Mouse (Mus musculus): ENCODE data around the gene Gm14744. TPM values are rescaled to one million over a fixed set of nuclear protein-coding genes. Genes with fewer than 3 reads are reported as not detected.
"Not testable (repeated sequence)": the region's sequence is repeated elsewhere in the genome, so short reads cannot be mapped to it uniquely, and the experiment has no call there.

Gm14744 gene
- not detected in 2 replicates for polyA plus RNA-seq (2015; fragmentation: Nextera tagmentation; extraction: Ambion mirVana)

DNA sequence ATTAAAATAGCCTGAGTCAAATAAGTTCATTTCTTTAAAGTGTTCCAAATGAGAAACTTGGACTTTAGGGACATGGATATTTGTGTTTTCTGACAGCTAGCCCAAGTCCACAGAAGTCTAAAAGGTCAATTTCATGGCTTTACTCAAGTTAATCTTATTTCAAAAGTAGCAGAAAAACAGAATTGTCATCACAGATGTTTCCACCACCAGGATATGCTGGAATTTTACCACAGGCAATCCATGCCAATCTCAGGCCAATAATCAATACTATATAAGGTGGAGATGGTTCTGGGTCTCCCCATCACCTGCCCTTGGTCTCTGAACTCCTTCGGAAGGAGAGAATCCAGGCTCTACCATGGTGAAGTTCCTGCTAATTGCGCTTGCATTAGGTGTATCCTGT lies at the start of gene Gm14744:
Gene Gm14744, plus strand, starts transcription at position 301 of the 400 bp plus-strand sequence.
- not testable (repeated sequence) for H3K4me3 ChIP-seq; H3K9me3 ChIP-seq; H3K4me2 ChIP-seq; H3K27ac ChIP-seq; ATAC-seq (replicated peaks); H3K4me1 ChIP-seq; H3K36me3 ChIP-seq (replicated peaks); H3K27me3 ChIP-seq (replicated peaks); H3K9ac ChIP-seq
- 87% methylated on average over 2 of the region's 2 CpGs for WGBS

DNA sequence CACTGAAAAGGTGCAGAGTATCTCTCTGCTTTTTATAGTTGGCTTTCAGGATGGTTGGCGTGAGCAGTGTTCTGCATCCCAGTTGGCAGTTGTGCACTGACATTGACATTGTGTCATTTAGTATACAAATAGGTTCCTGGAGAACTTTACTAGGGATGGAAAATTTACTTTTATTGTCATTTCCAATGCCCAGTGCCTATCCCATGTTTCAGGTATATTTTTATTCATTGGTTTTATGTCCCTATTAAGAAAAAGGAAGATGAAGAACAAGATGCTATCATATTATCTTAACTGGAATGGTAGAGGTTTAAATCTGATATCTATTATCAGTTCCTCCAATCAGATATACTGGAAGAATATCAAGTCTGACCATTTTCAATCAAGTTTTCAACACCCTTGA lies 11.0 kb upstream of the Gm14744 start, which contains the start of gene Pbsn:
Gene Pbsn, minus strand, starts transcription at position 101 of the 400 bp plus-strand sequence.
- Histone ChIP-seq H3K27me3 (replicated peaks) (no peaks in the 10 kb centered on the region), H3K4me3 (no peak within 1 kb of the TSS), H3K4me2 (no peak within 1 kb of the TSS), H3K4me1 (no peaks in the 10 kb centered on the region), H3K36me3 (replicated peaks) (no peaks in the 10 kb centered on the region), H3K9me3 (no peaks in the 10 kb centered on the region), H3K9ac (no peak within 1 kb of the TSS), H3K27ac (no peak within 1 kb of the TSS)
- WGBS = 83% methylated on average over 1 of the region's 1 CpGs
- ATAC-seq (replicated peaks) = no peak

DNA sequence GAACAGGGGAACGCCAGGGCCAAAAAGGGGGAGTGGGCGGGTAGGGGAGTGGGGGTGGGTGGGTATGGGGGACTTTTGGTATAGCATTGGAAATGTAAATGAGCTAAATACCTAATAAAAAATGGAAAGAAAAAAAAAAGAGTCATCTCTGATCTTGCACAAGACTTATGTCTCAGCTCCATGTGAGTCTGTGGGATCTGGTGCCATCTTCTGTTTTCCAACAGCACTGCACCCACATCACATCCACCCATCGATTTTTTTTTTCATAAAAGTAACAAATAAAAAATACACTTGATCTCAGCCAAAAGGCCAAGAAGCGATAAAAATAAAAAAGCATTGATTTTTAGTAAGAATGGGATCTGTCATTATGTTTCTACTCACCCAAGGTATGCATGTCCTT lies 15.5 kb downstream of the Gm14744 start:
- H3K4me2 ChIP-seq; H3K27ac ChIP-seq; H3K27me3 ChIP-seq (replicated peaks); H3K4me1 ChIP-seq; H3K36me3 ChIP-seq (replicated peaks); ATAC-seq (replicated peaks); H3K9me3 ChIP-seq; H3K9ac ChIP-seq; H3K4me3 ChIP-seq: not testable (repeated sequence)
- 49% methylated on average over 2 of the region's 4 CpGs for WGBS

Other genes with a start within 250 kb of the Gm14744 start
- 26.1 and 27.0 TPM in 2 replicates for gene Prkx, start 68.5 kb upstream of the Gm14744 start, polyA plus RNA-seq (2015; fragmentation: Nextera tagmentation; extraction: Ambion mirVana)
- not detected in 2 replicates for gene Pbsn, start 11.1 kb upstream of the Gm14744 start, polyA plus RNA-seq (2015; fragmentation: Nextera tagmentation; extraction: Ambion mirVana)
- not detected in 2 replicates for gene 5430402E10Rik, start 60.3 kb downstream of the Gm14744 start, polyA plus RNA-seq (2015; fragmentation: Nextera tagmentation; extraction: Ambion mirVana)
- gene Obp1a, start 226.6 kb downstream of the Gm14744 start, polyA plus RNA-seq (2015; fragmentation: Nextera tagmentation; extraction: Ambion mirVana) = 0.24 TPM in 1 of 2 replicates, not detected in the other